Mouse (Mus musculus) layer of hippocampus, adult 9-11 months (tissue): Measurements from ENCODE around the gene Jmjd6.
A peak's percentile ranks its signal among the peaks of the same experiment; 100 is the strongest.

ENCODE experiments used
- DNase-seq: peaks from one replicate; pipeline ENCODE4 v3.0.0; 2022

Gene Jmjd6

DNA sequence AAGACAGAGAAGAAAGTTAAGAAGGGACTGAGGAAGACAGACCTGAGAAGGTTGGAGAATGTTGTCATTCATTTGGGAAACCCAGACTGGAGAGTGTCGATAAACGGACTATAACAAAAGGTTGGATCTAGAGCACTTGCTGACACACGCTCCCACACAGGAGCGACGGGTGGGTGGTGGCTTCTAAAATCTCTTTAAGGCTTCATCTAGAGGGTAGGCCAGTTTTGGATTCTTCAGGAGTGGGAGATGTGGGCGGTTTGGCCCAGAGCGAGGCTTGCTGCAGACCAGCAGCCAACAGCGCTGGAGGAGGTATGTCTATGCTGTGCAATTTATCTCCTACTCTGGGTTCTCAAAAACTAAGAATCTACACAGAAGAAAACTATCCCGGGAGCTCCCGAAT, 20.6 kb downstream of the Jmjd6 start:
- DNase-seq = no peak

DNA sequence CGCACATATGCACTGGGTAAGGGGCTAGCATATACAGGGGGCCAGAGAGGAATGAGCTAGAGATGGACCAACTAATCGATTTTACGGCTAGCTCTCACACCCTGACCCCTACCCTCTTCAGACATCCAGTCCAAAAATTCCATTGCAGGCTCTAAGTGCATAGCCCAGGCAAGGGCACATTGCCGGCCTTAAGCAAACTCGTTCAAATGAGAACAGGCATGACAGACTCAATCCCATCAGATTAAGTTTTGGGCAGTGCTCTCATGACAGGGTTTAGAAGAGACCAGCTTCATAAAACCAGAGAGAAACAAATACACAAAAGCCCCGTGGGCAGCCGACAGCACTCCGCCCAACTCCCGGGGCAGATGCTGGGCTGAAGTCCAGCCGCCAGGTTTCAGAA, 21.0 kb downstream of the Jmjd6 start:
- DNase-seq = no peak

DNA sequence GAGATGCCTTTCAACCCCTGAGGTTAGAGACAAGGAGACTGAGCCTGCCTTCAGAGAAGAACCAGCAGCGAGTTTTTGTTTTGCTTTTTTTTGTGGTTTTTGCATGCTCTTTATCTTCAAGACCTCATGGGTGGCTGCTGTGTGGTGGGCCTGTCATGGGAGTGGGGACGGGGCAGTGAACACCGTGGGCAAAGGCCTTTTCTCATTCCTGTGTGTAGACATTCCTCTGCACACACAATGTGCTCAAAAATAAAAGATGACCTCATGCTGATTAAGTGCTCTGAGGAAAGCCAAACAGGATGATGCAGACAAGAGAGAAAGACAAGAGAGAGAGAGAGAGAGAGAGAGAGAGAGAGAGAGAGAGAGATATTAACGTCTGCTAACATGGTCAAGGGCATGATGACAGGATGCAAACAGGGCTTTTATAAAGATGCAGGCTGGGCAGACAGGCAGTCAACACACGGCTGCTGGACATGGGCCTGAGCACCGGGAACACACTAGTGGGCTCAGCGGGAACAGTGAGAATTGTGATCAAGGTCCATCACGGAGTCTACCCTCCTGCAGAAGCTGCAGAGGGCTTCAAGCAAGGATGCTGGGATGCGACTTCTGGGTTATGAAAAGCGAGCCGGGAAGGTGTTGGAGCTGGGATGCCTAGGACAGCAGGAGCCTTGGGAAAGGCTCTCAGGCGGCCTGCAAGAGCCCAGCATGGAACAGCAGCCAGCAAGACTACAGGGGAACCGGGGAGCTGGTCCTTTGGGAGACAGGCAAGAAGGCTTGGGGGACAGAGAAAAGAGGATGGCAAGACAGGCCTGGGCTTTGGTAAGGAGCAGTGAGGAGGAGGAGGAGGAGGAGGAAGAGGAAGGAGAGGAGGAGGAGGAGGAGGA, 21.9 kb downstream of the Jmjd6 start:
- DNase-seq = no peak

DNA sequence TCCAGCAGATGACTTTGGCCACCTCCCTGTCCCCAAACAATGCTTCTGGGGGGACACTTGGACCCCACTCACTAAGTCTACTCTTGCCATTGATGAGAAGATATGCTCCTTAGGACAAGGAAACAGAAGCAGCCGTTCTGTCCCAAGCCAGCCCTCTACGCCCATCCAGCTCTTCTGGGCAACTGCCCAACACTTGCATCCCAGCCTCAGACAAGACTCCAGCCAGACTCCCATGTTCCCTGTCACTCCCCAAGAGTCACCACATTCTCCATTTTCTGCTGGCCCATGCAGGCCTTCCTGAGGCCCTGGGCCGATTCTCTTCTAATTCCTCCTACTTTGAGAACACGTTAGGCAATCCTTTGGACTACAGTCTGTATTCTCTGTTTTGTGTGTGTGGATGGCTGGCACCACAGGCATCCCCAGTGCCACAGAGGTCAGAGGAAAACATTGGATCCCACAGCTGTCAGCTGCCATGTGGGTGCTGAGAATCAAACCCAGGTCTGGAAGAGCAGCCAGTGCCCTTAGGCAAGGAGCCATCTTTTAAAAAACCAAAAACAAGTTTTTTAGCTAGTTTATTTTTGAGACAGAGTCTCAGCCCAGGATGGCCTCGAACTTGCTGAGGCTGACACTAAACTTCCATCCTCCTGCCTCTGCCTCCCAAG, 23.2 kb downstream of the Jmjd6 start:
- DNase-seq = no peak

DNA sequence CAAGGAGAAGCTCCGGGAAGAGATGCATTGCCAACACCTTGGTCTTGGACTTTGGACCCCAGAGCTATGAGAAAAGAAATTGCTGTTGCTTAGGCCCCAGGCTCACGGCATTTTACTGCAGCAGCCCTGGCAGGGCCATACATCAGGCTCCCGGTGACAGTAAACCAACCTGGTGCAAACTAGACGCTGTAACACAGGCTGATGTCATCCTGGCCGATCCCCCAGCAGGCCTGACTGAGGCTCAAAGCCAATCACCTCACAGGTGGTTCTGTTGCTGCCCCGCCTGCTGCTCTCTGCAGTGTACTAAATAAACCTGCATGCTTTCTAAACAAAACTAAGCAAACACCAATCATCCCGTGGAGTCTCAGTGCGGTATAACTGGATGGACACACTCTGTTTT, 24.5 kb downstream of the Jmjd6 start:
- no peak for DNase-seq

DNA sequence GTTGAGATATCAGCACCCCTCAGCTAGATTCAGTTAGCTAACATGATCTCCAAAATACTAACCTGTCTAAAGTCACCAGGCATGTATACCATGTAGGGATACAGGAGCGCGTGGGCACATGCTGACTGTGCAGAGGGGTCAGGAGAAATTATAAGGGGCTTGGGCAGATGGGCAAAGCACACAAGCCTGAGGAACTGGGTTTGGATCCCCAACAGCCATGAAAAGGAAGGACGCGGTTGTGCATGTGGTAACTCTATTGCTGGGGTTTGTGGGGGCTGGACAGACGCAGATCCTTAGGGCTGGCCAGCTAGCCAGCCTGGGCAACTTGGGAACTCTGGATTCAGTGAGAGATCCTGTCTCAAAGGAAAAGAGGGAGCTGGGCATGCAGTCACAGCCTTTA, 25.7 kb downstream of the Jmjd6 start:
- DNase-seq = no peak

DNA sequence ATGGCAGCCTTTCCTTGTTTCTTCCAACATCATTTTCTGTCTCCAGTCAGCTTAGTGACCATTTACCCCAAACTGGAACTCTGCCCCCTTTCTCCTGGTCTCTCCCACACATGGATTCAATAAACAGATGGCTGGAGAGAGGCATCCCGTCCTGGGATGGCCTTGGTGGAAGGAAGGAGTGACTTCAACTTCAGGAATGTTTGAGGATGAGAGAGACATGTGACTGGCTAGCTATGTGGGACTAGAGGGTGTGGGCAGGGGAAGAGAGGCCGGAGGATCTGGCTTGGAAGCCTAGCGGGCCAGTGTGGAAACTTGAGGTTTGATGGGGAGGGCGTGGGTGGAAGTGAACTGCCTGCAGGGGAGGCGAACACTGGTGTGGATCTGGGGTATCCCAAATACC, 26.5 kb downstream of the Jmjd6 start:
- no peak for DNase-seq

DNA sequence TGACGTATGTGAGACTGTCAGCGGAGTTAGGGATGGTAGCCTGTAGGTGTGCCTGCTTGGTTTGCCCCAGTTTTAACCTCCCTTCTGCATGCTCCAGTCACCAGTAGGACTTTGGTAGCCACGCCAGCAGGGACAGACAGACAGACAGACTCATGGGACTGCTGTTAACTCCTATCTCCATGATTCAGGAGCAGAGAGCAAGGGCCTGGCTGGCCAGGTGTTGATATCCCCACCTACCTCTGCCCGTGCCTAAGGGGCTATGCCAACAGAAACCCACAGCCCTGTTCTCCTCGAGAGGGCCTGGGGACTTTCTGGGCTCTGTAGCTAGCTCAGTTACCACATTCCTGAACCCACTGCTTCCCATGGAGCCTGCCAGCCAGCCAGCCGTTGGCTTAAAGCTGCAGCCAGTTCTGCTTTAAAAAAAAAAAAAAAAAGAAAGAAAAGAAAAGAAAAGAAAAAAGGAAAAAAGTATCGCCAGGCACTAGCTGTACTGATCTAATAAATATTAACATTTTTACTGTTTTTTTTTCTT, 28.3 kb downstream of the Jmjd6 start:
- no peak for DNase-seq

DNA sequence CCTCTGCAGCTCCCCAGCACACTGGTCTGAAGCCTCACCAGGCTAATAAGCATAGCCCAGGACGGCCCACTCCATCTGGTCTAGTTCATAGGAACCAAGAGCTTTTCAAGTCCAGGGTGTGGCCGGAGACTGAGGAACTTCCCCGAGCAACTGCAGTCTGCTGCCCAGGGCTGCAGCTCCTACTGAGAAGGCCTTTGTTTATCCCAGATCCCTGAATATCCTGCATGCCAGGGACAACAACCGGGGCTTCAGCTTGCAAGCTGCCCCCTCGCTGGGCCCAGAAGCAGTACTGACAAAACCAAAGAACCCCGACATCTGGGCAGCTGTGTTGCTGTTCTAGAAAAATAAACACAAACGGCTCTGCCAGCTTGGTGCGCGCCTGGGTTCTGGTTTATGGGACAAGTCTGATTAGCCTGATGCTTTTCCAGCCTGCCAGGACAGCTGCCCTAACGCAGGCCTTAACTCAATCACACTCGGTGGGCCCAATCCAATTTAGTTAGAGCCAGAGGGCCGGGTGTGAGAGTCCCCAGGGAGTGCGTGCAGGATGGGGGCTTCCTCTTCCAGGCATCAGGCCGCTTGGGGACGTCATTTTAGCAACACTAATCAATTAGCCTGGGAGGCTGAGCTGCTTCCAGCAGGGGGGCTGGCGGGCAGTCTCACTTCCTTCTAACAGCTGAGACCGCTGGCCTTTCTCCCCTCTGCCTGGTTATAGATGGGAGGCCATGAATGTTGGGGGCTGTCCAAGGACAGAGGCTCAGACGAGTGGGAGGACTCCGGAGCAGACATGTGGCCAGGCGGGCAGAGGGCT, 29.0 kb downstream of the Jmjd6 start:
- DNase-seq = no peak

DNA sequence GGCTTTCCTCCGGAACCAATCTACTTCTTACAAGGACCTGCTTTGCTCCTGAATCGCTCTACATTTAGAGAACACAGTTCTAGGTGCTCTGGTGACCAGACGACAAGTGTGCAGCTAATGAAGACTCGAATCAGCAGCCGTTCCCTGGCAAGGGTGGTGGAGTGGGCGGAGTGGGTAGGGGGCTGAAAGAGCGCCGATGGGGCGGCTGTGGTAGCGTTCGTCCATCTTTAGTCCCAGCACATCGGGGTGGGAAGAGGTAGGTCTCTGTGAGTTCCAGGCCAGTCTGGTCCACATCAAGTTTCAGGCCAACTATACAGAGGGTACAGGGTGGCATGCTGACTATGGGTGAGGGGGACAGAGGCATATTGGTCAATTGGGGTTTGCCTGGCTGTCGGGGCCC, 29.6 kb downstream of the Jmjd6 start:
- no peak for DNase-seq

DNA sequence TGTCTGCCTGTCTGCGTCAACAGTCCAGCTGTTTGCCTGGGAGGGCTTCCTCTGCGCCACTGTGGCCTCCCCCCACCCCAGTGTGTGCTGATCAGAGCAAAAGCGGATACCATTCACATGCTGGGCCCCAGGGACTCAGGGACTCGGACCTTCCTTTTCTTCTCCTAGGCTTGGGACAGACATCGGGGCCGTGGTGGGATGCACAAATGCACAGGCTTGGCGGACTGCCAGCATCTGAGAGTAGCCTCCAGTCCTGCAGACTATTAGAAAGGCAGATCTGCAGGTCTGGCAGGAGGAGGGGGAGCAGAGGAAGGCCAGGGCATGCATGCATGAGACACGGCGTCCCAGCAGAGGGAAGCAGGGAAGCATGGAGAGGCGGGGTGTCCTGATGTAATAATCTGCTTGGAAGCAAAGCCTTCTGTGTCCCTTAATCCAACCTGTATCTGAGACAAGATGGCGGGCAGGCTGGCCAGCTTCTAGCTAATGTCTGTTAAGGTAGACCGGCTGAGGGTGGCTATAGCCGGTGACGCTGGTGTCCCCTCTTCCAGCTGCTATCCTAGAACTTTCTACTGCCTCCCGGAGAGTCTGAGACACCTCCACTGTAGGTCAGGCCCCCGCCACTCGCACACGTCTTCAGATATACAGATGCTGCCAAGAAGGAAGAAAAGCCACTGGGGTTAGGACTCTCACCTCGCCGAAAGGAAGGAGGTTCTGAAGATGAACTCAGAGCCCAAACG, 30.3 kb downstream of the Jmjd6 start:
- DNase-seq = no peak

DNA sequence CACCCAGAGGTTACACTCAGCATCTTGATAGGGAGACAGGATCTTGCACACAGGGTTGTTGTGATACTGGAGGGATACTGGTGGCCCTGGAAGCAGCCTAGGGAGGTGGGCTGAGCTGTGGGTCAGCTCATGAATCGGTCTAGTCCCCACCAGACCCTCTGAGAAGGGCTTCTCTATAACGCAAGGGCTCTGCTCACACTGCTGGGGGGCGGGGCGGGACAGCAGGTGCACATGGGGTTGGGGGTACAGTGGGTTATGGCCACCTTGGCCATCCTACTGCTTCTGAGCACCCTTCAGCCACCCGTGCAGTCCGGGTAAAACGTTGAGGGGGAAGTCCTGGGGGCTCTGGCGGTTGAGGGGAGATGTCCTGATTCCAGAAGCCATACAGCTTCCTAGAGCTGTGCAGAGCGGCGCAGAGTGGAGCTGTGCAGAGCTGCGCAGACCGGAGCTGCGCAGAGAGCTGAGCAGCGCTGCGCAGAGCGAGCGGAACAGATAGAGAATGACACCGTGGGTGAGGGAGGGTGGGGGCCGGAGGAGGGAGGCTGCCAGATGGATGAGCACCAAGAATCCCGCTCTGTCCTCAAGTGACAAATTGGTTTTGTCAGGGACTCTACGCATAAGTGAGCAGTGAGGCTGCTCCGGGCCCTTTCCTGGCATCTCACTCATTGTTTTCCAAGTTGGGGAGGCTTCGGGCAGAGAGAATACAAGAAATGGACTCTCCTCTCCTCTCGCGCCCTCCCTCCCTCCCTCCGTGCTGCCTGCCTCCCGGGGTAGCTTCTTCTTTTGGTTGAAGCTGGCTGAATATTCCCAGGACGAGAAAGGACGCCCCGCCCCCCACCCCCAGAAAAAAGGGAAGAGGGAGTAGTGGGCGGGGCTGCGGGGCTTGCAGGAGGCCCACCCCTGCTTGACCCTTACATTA, 32.0 kb downstream of the Jmjd6 start:
- DNase-seq = peak; percentile 81

DNA sequence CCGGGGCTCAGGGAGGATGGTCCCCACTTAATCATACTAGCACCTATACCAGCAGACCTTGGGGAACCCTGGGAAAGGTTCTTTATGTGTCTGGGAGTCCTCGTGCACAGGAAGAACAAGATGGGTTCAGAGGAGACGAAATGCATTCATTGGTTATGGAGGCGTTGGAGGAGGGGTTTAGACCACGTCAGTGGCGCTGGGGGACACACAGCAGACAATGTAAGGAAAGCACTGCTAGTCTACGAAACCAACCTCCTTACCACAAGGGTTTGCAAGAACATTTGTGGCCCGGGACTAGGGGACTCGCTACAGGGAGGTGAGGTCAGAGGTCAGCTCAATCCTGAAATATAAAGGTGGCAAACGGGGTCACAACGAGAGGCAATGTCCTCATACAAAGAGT, 32.7 kb downstream of the Jmjd6 start:
- DNase-seq = no peak

DNA sequence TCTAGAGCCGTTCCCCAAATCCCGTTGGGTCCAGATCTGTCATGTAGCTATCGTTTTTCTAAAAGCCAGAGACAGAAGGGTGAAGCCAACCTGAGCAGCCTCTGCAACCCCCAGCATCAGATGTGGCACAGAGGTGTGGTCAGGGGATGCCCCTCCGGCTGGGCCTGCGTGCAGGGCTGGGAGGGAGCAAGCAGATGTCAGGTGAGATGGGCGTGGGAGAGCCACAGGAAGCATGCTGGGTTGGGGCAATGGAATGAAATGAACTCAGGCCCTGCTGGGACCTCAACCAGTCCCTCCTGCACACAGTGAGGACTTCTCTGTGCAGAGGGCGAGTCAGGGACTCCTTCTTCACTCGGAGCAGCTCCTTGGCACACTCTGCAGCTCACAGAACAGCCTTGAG, 33.7 kb downstream of the Jmjd6 start:
- no peak for DNase-seq

DNA sequence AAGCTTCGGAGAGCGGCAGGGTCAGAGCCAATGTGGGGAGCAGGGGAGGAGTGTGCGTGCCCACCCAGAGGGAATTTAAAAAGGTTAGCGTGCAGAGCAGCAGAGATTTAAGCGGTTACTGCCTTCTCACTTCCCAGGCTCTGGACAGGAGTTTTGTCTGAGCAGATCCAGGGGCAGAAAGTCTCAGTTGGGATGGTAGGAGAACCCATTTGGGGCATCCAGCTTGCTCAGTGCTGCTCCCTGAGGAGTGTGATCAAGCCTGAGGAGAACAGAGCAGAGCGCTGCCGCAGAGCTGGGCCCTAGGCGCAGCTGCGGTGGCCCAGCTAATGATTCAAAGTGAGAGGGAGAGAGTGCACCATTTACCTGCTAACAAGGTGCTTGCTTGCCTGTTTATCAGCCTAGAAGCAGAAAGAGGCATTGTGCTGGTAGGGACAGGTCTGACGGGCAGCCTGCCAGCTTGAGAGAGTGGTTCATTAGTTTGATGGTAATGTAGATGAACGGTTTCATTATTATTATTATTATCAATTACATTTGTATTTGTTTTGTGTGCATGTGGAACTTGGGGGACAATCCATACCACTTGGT, 34.3 kb downstream of the Jmjd6 start:
- DNase-seq = no peak

DNA sequence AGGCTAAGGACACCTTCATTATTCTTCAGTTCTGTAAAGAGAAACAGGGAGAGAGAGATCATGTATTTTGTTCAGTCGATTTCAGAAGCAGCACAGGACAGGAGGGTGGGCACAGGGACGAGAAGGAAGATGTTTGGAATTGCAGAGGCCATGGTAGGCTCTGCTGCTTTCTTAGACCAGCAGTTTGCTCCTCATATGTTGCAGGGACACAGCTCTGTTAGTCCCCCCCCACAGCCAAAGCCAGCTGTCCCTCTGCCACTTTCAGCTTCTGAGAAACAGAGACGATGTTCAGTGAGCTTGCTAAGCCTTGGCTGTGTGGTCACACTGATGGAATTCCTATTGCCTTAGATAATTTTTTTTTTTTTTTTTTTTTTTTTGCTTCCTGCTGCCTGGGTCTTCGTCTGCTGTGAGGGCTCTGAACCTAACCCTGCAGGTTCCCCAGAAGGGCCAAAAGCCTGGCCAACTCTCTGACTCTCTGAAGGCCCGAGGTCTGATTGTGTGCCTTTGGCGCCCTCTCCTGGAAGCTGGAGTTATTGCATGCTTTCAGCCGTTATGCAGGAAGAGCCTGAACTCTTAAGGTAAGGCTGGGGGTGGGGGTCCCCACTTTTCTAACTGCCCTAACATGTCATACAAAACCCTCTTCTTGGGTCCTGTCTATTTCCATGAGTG, 35.2 kb downstream of the Jmjd6 start:
- DNase-seq = peak; percentile 76

DNA sequence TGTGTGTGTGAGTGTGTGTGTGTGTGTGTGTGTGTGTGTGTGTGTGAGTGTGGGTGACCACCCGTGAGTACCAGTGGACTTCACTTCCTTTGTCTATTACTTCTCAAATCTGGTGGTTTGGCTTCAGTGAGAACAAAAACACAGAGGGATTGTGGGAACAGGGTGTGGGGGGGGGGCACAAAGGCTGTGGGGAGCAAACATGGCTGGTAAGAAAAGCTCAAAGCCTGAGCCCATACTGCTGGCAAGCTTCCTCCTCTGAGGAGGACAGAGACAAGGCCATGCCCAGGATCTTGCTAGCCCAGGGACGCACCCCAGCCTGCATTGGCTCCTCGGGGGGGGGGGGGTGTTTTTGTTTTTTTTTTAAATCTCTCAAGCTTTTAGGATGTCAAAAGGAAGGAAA, 35.7 kb downstream of the Jmjd6 start:
- no peak for DNase-seq

DNA sequence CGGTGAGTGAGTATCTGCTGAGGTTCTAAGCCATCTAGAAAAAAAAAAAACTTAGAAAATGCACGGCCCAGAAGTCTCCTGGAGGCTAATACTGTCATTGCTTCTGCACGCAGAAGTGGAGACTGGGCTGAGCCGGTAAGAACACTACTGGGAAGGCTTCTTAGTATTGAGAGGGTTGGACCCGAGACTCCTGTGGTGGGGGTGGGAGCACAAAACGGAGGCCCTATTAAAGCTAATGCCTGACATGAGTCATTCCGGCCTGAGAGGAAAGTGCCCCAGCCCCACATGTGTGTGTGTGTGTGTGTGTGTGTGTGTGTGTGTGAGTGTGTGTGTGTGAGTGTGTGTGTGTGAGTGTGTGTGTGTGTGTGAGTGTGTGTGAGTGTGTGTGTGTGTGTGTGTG, 36.1 kb downstream of the Jmjd6 start:
- no peak for DNase-seq

DNA sequence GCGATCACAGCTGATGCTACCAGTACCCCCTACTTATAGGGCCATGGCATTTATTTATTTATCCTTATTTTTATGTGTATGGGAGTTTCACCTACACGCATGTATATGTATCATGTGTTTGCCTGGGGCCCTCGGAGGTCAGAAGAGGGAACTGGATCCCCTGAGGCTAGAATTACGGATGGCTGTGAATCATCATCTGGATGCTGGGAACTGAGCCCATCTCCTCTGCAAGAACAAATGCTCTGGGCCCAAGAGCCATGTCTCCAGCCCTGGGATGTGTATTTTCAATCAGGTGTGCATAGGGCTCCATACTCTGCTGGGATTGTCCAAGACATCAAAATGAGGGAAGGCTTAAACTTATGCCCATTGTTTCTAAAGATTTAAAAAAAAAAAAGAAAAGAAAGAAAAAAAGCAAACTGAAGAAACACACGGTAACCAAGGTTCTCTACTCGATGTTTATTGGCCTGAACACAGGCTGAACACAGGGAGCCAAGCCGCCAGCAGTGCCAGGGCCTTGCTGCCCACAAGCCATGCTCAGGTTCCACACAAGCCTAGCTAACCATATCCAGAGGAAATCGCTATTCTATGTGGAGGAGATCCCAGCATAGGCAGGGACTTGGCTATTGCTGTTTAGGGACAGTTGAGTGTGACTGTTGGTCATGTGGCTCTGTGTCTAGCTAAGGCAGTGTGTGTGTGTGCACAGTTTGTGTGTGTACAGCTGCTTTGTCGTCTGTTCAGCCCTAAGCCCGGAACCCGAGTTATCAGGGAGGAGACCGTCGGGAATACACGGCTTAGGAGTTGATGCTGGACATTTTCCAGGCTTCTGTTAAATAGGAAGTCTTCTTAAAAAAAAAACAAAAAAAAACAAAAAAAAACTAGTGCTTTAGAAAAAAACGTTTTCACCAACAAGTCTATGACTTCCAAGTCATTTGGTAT, 36.8 kb downstream of the Jmjd6 start:
- no peak for DNase-seq
